Mouse (Mus musculus) MEL-GATA-1-ER (cell line): ENCODE measurements at regions not wholly inside any gene's neighbourhood (a gene's known extent, or its start where the extent isn't known, plus 50 kb on each side); places are given as distances from the start of the nearest gene placed in this dataset.

ENCODE experiments used
- DNase-seq: peaks from one replicate; pipeline ENCODE4 v3.0.0-alpha.2; 2012; ENCODE audit warnings: low read depth; ENCODE audit errors: extremely low read depth

DNA sequence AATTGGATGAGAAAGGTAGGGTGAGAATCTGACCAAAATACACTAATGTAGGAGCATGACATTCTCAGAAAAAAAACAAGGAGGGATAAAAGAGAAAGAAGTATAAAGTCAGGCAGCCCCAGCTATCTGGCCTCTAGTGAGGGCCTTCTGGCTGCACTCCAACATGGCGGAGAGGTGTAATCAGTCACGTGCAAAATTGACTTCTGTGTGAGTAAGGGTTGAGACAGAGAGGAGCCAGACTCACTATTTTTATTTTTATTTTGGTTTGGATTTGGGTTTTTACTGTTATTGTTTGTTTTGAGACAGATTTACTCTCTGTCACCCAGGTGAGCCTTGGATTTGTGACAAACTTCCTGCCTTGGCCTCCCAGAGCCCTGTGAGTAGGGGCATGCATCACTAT, 174.0 kb upstream of the Tars start:
- DNase-seq, result no peak

DNA sequence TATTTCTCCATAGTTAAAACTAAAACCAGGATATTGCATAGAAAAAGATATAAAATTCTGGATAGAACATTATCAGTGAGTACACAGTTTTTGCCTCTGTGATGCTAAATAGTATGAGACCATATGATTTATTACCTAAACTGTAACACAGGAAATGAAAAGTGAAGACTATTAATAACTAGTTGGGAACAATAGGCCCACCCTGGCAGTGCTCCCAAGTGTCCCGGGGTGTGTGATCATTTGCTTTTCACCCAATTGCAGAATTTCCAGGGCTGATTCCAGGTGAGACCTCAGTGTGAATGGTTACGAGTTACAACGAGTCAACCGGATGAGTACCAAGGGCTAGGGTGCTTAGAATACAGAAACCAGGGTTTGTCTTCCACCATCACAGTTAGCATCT, 172.6 kb upstream of the Tars start:
- no peak for DNase-seq

DNA sequence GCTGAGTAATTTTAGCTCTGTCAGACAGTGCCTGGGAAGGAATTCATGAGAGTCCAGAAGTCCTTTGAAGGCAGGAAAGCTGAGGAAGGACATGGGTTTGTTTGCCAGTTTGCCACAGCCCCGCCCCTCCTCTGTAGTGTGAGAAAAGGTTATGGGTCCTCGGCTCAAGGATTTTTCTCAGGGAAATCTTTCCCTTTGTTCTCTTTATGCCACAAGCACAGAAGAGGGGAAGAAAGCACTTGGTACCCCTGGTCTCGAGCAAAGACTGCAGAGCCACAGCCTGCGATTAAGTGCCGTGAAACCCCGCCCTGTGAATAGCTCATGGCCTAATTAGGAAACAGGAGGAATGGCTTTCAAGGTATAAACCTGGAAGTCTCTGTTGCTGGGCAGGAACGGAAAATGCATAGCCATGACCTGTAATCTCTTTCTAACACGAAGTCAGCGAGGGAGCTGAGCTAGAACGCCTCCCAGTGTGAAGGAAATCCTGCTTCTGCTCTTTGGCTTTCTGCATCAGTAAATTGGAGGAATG, 166.1 kb upstream of the Tars start:
- no peak for DNase-seq

- no peak for DNase-seq
These were observed 153.1 kb upstream of the Tars start for GRCm38 (mm10) chr15:11552568-11552967.

DNA sequence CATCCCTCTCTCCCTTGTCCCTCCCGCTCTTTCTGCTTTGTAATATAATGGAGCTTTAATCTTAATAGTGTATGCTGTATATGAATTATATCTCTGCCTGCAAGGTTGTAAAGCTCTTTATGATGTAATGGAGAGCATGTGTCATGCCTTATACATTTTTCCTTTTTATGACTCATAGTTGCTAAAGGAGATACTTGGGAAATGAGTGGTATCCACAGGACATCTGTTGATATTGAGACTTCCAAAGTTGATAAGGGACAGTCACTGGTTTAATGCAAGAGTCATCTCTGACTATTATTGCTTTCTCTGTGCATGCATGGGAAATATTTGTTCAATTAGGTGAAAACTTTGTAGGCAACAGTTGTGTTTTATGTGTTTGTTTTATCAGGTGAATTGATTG, 152.6 kb upstream of the Tars start:
- DNase-seq, result no peak

DNA sequence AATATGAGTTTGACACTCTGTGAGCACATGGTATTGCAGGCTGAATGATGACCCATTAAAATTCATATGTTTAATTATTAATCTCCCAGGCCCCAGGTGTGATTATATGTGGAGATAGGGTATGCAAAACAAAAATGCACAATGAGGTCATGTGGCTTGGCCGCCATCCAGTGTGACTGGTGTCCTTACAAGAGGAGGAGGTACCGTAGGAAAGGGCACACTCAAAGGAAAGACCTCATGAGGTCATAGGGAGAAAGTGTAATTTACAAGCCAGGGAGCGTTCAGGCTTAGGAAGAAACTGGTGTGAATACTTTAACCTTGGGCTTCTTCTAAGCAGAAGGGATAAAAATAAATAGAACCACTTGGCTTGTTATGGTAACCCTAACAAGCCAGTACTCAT, 140.0 kb upstream of the Tars start:
- DNase-seq, result no peak

DNA sequence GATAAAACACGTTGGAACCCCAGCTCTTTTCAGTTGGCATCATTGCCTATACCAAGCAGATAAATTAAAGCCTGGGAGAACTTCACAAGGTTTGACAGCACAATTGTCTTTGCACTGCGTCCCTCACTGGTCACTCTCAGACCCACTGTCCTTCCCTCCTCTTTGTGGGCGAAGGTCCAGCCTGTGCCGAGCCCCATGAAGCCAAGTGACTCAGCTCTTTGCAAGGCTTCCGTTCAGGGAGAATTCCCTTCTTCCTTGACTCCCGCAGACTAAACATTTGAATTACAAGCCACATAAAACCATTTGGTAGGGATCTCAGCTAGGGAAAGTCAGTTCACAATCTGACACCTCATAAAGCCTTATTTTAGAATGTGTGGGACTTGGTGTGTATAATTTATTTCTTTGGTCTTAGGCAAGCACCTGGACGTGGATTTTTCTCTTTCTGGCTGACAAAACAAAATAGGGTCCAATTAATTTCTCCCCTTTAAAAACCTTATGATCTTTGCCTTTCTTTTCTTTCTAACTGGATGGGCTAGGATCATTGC, 136.7 kb upstream of the Tars start:
- no peak for DNase-seq

GRCm38 (mm10) chr15:11534404-11535251, 135.2 kb upstream of the Tars start:
- DNase-seq, result no peak

GRCm38 (mm10) chr15:11533616-11534015, 134.2 kb upstream of the Tars start:
- DNase-seq, result no peak

DNA sequence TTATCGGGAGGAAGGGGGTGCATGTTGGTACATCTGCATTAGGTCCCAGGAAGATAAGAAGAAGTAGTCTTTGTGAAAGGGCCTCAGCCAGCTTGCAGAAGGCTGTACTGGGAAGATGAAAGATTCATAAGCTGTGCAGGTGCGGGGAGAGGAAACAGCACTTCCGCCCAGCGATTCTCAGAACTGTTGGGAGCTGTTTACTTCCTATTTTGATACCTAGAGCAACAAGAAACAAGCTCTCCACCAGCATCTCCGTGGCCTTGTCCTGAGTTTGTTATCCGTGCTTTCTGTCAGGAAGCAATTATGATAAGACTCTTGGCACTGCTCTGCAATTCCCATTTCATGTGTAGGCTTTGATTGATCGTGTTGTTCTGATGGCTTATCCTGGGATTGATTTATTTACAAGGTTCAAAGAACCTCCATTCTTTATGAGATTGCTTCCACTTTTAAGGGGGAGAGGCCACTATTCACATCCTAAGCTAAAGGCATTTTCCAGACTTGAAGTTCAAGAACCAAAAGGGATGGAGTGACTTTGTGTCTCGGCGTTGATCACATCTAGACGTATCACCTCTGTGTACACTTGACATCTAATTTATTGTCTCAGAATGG, 133.6 kb upstream of the Tars start:
- DNase-seq, result no peak

DNA sequence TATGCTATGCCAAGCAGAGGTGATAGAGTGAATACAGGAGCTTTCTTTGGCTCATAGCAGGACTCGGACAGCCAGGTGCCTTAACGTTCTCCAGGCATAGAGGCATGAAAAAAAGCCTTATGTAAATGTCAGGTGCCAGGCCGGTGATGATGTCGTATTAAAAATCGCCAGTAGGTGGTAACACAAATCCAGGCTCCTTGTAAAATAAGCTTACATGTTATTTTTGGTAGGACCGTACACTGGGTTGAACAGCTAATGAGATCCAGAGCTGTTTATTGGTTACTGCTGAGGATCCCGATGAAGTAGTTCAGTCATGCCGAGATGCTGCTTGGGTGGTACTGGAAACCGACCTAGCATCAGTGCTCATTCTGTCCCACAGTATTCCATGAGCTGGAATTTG, 133.1 kb upstream of the Tars start:
- DNase-seq, result no peak

GRCm38 (mm10) chr15:11529819-11530810, 130.7 kb upstream of the Tars start:
- no peak for DNase-seq

DNA sequence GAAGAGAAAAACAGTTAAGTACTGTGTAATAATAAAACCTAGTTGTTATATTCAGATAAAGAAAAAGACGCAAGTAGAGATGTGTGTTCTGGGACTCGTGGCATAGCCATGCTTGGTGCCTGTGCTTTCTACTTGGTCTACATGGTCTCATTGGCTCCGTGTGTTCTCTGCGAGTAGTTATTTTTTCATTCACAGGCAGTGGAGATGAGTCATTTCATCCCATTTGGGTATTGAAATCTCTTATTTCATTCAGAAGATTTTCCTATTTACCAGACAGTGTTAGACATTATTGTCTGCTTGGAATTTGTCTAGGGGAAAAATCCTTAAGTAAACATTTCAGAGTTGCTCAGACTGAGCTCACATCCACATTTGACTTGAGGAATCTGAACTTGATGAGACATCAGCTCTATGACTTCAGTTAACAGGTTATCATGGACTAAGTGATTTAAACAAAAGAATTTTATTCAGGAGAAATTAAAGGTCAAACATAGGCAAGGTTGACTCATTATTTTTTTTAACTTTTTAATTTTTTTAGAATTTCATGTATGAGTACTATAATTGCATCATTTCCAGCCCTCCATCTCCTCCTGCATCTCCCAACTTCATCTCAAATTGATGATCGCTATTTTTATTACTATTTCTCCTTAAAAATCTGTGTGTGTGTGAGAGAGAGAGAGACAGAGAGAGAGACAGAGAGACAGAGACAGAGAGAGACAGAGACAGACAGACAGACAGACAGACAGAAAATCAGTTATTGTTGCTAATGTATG, 125.1 kb upstream of the Tars start:
- DNase-seq, result no peak

DNA sequence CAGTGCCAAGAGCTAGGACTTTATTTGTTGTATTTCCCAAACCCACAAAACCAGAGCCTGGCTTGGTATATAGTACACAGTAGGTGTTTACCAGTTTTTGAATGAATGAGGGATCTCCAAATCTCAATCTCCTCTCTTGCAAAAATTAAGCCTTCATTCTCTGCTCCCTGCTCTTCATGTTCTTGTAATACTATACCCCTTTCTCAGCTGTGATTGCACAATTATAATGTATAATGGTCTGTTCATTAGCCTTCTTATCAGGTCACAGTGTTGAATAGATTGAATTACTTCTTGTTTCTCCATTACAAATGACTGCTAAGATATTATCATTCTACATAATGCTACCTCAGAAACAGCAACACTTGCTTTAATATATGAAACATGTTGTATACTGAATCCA, 119.1 kb upstream of the Tars start:
- DNase-seq, result no peak

DNA sequence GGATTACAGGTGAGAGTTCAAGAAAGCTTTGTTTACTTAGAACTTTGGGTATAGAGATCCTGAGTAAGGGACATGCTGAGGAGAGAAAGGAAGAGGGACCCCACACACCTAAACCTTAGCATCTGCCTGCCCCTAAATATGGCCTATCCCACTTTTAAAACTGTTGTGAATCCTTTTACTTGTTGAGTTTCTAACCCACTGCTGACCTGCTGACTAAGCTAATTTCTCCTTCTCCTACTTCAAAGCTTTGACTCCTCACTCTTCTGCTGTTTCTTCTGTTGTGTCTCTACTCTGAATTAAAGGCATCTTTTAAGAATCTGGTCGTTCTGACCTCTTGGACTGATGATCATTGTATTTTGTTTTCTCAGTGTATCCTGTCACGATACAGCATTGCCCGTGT, 118.4 kb upstream of the Tars start:
- no peak for DNase-seq

GRCm38 (mm10) chr15:11505076-11505639, 105.7 kb upstream of the Tars start:
- DNase-seq, result no peak

DNA sequence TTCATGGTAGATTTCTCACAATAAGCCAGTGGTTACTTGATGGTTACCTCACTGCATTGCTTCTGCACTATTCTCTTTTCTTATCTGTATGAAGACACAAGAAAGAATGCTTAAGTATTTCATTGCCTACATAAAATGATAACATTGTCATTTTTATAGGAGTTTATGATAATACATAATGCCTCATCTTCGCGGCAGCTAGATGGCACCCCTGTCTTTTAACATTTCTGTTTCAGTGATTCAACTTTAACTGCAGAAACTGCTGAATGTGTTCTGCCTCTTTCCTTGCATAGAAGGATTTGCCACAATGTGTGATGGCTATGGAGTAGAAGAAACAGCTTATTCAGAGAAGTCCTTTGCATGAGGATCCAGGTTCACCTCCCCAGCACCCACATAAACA, 97.0 kb upstream of the Tars start:
- DNase-seq, result no peak

GRCm38 (mm10) chr15:11489116-11489515, 89.7 kb upstream of the Tars start:
- DNase-seq, result no peak

- DNase-seq, result no peak
These were observed 87.9 kb upstream of the Tars start for GRCm38 (mm10) chr15:11487268-11487783.

GRCm38 (mm10) chr15:11483916-11484315, 84.5 kb upstream of the Tars start:
- no peak for DNase-seq
